Mouse (Mus musculus): ENCODE results near the gene Slamf9. TPM values are rescaled to one million over a fixed set of nuclear protein-coding genes. Genes with fewer than 3 reads are reported as not detected.
A peak's percentile ranks its signal among the peaks of the same experiment; 100 is the strongest.

The Slamf9 gene
- total RNA-seq, 1 experiment from 2014 or later = 1.2 TPM

GRCm38 (mm10) chr1:172514213-172514529, 39.0 kb downstream of the Slamf9 start:
- DNase-seq = no peak

- DNase-seq = peak; percentile 21
These were observed 39.6 kb downstream of the Slamf9 start for GRCm38 (mm10) chr1:172514551-172515268.

GRCm38 (mm10) chr1:172515396-172515795, 40.2 kb downstream of the Slamf9 start:
- DNase-seq = no peak

GRCm38 (mm10) chr1:172518013-172518412, 42.9 kb downstream of the Slamf9 start:
- DNase-seq = no peak

GRCm38 (mm10) chr1:172519644-172520043, 44.5 kb downstream of the Slamf9 start:
- DNase-seq = no peak

- peak; percentile 87 for DNase-seq
These were observed 45.6 kb downstream of the Slamf9 start, which contains the start of gene Cfap45 for GRCm38 (mm10) chr1:172520576-172521440. Gene Cfap45, plus strand, starts transcription at chr1:172520801.

GRCm38 (mm10) chr1:172522524-172522923, 47.4 kb downstream of the Slamf9 start:
- DNase-seq = no peak

GRCm38 (mm10) chr1:172523699-172524101, 48.5 kb downstream of the Slamf9 start:
- DNase-seq = no peak

- DNase-seq = peak; percentile 46
These were observed 50.0 kb downstream of the Slamf9 start for GRCm38 (mm10) chr1:172525027-172525764.

GRCm38 (mm10) chr1:172525971-172526370, 50.8 kb downstream of the Slamf9 start:
- no peak for DNase-seq

- DNase-seq = peak; percentile 50
These were observed 51.4 kb downstream of the Slamf9 start for GRCm38 (mm10) chr1:172526380-172527081.

- DNase-seq = no peak
These were observed 52.3 kb downstream of the Slamf9 start for GRCm38 (mm10) chr1:172527431-172527830.

Other genes starting within 250 kb of the Slamf9 start
- 0.22 and 0.41 TPM in 2 replicates for gene Atp1a4, start 216.9 kb upstream of the Slamf9 start, total RNA-seq (2021)
- gene Igsf8, start 213.7 kb upstream of the Slamf9 start, total RNA-seq (2021) = 23.9 and 26.1 TPM in 2 replicates
- gene Atp1a2, start 177.3 kb upstream of the Slamf9 start, total RNA-seq (2021) = 315 and 342 TPM in 2 replicates
- 0.07 and 0.30 TPM in 2 replicates for gene Kcnj9, start 146.0 kb upstream of the Slamf9 start, total RNA-seq (2021)
- gene Kcnj10, start 134.1 kb upstream of the Slamf9 start, total RNA-seq (2021) = 0.70 and 0.79 TPM in 2 replicates
- 12.3 and 14.5 TPM in 2 replicates for gene Pigm, start 98.8 kb upstream of the Slamf9 start, total RNA-seq (2021)
- 2.4 and 2.8 TPM in 2 replicates for gene Igsf9, start 6.4 kb downstream of the Slamf9 start, total RNA-seq (2021)
- 105 and 120 TPM in 2 replicates for gene Tagln2, start 24.7 kb downstream of the Slamf9 start, total RNA-seq (2021)
- 0.22 and 1.0 TPM in 2 replicates for gene Cfap45, start 45.4 kb downstream of the Slamf9 start, total RNA-seq (2021)
- 0.41 TPM in 1 of 2 replicates, not detected in the other for gene Vsig8, start 80.6 kb downstream of the Slamf9 start, total RNA-seq (2021)
- 0.98 TPM in 1 of 2 replicates, not detected in the other for gene Slamf8, start 115.2 kb downstream of the Slamf9 start, total RNA-seq (2021)
- not detected in 2 replicates for gene Fcrl6, start 127.2 kb downstream of the Slamf9 start, total RNA-seq (2021)
- 11.6 and 12.4 TPM in 2 replicates for gene Dusp23, start 157.6 kb downstream of the Slamf9 start, total RNA-seq (2021)
- 1.4 and 32.1 TPM in 2 replicates for gene Crp, start 222.7 kb downstream of the Slamf9 start, total RNA-seq (2021)

Measured in adrenal gland, postnatal 14 days (tissue).